Mouse (Mus musculus): ENCODE data around the gene Smc5.

GRCm38 (mm10) chr19:23183493-23183892, 90.2 kb downstream of the Smc5 start:
- TF ChIP-seq POLR2A (IDR thresholded peaks at IDR 0.05; ENCODE audit: control insufficient read depth, low read depth, low read length), result no peak
- no peak for TF ChIP-seq CTCF (IDR thresholded peaks at IDR 0.05; ENCODE audit: control insufficient read depth, insufficient read depth, insufficient replicate concordance, low read depth, low read length)

All from testis, adult 2 months (tissue).